Mouse (Mus musculus): ENCODE measurements at regions not wholly inside any gene's neighbourhood (a gene's known extent, or its start where the extent isn't known, plus 50 kb on each side); places are given as distances from the start of the nearest gene placed in this dataset.
"Not testable (repeated sequence)": the region's sequence is repeated elsewhere in the genome, so short reads cannot be mapped to it uniquely, and the experiment has no call there.

- Histone ChIP-seq H3K27me3 (ENCODE audit: control insufficient read depth, insufficient read depth, low read length) (no peaks in the 10 kb centered on the region), H3K4me2 (replicated peaks) (no peak overlapping the region), H3K4me1 (replicated peaks; ENCODE audit: control insufficient read depth, insufficient read depth, low read length) (no peaks in the 10 kb centered on the region), H3K36me3 (replicated peaks; ENCODE audit: control insufficient read depth, insufficient read depth) (no peaks in the 10 kb centered on the region), H3K9ac (no peak overlapping the region), H3K27ac (no peak overlapping the region), H3K9me3 (ENCODE audit: control insufficient read depth, low read length) (no peaks in the 10 kb centered on the region), H3K4me3 (replicated peaks; ENCODE audit: low read length) (no peak overlapping the region)
- DNase-seq (ENCODE audit: low spot score), result no peak
- WGBS, result 71% methylated on average over 1 of the region's 1 CpGs
- ATAC-seq (ENCODE audit: low FRiP score), result no peak
Observed at GRCm38 (mm10) chr5:22670296-22670695, 75.6 kb upstream of the Lhfpl3 start.

- Histone ChIP-seq H3K4me2 (replicated peaks) (no peak overlapping the region), H3K27ac (no peak overlapping the region), H3K4me1 (replicated peaks; ENCODE audit: control insufficient read depth, insufficient read depth, low read length) (no peaks in the 10 kb centered on the region), H3K36me3 (replicated peaks; ENCODE audit: control insufficient read depth, insufficient read depth) (no peaks in the 10 kb centered on the region), H3K27me3 (ENCODE audit: control insufficient read depth, insufficient read depth, low read length) (no peaks in the 10 kb centered on the region), H3K4me3 (replicated peaks; ENCODE audit: low read length) (no peak overlapping the region), H3K9me3 (ENCODE audit: control insufficient read depth, low read length) (peaks cover 3% of the 10 kb centered on the region; the same call in 1 of the 2 replicates), H3K9ac (no peak overlapping the region)
- DNase-seq (ENCODE audit: low spot score) (peak; percentile 58), ATAC-seq (ENCODE audit: low FRiP score) (no peak)
Observed at GRCm38 (mm10) chr5:22641233-22641632, 91.0 kb upstream of the Orc5 start.

- not testable (repeated sequence) for H3K4me1 ChIP-seq (replicated peaks; ENCODE audit: control insufficient read depth, insufficient read depth, low read length); H3K4me3 ChIP-seq (replicated peaks; ENCODE audit: low read length); H3K9ac ChIP-seq; H3K36me3 ChIP-seq (replicated peaks; ENCODE audit: control insufficient read depth, insufficient read depth); H3K9me3 ChIP-seq (ENCODE audit: control insufficient read depth, low read length); ATAC-seq (ENCODE audit: low FRiP score); DNase-seq (ENCODE audit: low spot score); H3K27ac ChIP-seq; H3K27me3 ChIP-seq (ENCODE audit: control insufficient read depth, insufficient read depth, low read length); H3K4me2 ChIP-seq (replicated peaks)
- 53% methylated on average over 2 of the region's 2 CpGs for WGBS
Observed at GRCm38 (mm10) chr5:22616989-22617388, 66.8 kb upstream of the Orc5 start.
